Mouse (Mus musculus) MEL (cell line): ENCODE data around the gene Rnf126. TPM values are rescaled to one million over a fixed set of nuclear protein-coding genes. Genes with fewer than 3 reads are reported as not detected.

Experiments used
- DNase-seq: peaks from one replicate; pipeline ENCODE4 v3.0.0; 2011; ENCODE audit warnings: low read depth, low spot score
- H3K27ac ChIP-seq: 2 replicates; pipeline ENCODE4 v1.5.1; 2012; ENCODE audit warnings: low read depth, mild to moderate bottlenecking, control low read depth, low read length, moderate library complexity; ENCODE audit not compliant: control insufficient read depth
- H3K27me3 ChIP-seq, 2 experiments: fragments of 150-350 bp in 1 of 2; sonication (generic) in 1 of 2; 2 replicates each; pipeline ENCODE4 v1.6.1; 2012; ENCODE audit warnings: low read length in 2 of 2, mild to moderate bottlenecking in 2 of 2, improper control_type of control experiment in 1 of 2, moderate library complexity in 1 of 2; ENCODE audit not compliant: insufficient read depth in 2 of 2, control insufficient read depth in 1 of 2
- H3K36me3 ChIP-seq, 2 experiments: 2 replicates each; pipeline ENCODE4 v1.6.1; 2012 to 2014; ENCODE audit warnings: low read length in 2 of 2, improper control_type of control experiment in 1 of 2, inconsistent platforms in 1 of 2, mild to moderate bottlenecking in 1 of 2; ENCODE audit not compliant: insufficient read depth in 2 of 2, control insufficient read depth in 1 of 2
- H3K4me1 ChIP-seq, 2 experiments: fragments of 150-350 bp in 1 of 2; sonication (generic) in 1 of 2; 2 replicates each; pipeline ENCODE4 v1.6.1; 2012; ENCODE audit warnings: low read length in 2 of 2, improper control_type of control experiment in 1 of 2, mild to moderate bottlenecking in 1 of 2; ENCODE audit not compliant: insufficient read depth in 2 of 2, control insufficient read depth in 1 of 2
- H3K4me3 ChIP-seq, 2 experiments: fragments of 150-350 bp in 1 of 2; sonication (generic) in 1 of 2; 2 replicates each; pipeline ENCODE4 v1.5.1; 2012; ENCODE audit warnings: low read depth in 2 of 2, low read length in 2 of 2, mild to moderate bottlenecking in 2 of 2, moderate library complexity in 2 of 2, control low read depth in 1 of 2, improper control_type of control experiment in 1 of 2; ENCODE audit not compliant: control insufficient read depth in 1 of 2, insufficient read depth in 1 of 2
- H3K79me2 ChIP-seq: 2 replicates; pipeline ENCODE4 v1.6.1; 2012; ENCODE audit warnings: mild to moderate bottlenecking, low read length, moderate library complexity; ENCODE audit not compliant: control insufficient read depth, poor library complexity, insufficient read depth
- H3K9ac ChIP-seq: 2 replicates; pipeline ENCODE4 v1.6.1; 2012; ENCODE audit warnings: low read depth, mild to moderate bottlenecking, control low read depth, low read length, moderate library complexity; ENCODE audit not compliant: control insufficient read depth, poor library complexity, severe bottlenecking
- H3K9me3 ChIP-seq: fragments of 150-350 bp; sonication (generic); replicated peaks from 2 replicates; pipeline ENCODE4 v1.6.1; 2012; ENCODE audit warnings: mild to moderate bottlenecking, low read length, improper control_type of control experiment, moderate library complexity; ENCODE audit not compliant: insufficient read depth
- BHLHE40 ChIP-seq: IDR thresholded peaks from 2 replicates; pipeline ENCODE4 v1.6.1; 2012; ENCODE audit warnings: low read depth, mild to moderate bottlenecking, inconsistent platforms, low read length, improper control_type of control experiment, borderline replicate concordance
- CHD1 ChIP-seq: IDR thresholded peaks from 2 replicates; pipeline ENCODE4 v1.6.1; 2012; ENCODE audit warnings: low read depth, mild to moderate bottlenecking, inconsistent platforms, low read length, improper control_type of control experiment
- CHD2 ChIP-seq: IDR thresholded peaks from 2 replicates; pipeline ENCODE4 v1.6.1; 2011; ENCODE audit warnings: low read length, improper control_type of control experiment
- E2F4 ChIP-seq: IDR thresholded peaks from 2 replicates; pipeline ENCODE4 v1.6.1; 2011; ENCODE audit warnings: low read depth, low read length, improper control_type of control experiment, borderline replicate concordance
- ELF1 ChIP-seq: IDR thresholded peaks from 2 replicates; pipeline ENCODE4 v1.6.1; 2014; ENCODE audit warnings: low read depth, mild to moderate bottlenecking, inconsistent platforms, low read length, improper control_type of control experiment, moderate library complexity
- EP300 ChIP-seq, 2 experiments: IDR thresholded peaks; 2 replicates each; pipeline ENCODE4 v1.6.1; 2011; ENCODE audit warnings: improper control_type of control experiment in 2 of 2, low read length in 2 of 2, low read depth in 1 of 2, mild to moderate bottlenecking in 1 of 2
- ETS1 ChIP-seq: IDR thresholded peaks from 2 replicates; pipeline ENCODE4 v1.6.1; 2012; ENCODE audit warnings: low read depth, mild to moderate bottlenecking, inconsistent platforms, low read length, improper control_type of control experiment, moderate library complexity
- GABPA ChIP-seq: IDR thresholded peaks from 2 replicates; pipeline ENCODE4 v1.6.1; 2012; ENCODE audit warnings: low read depth, mild to moderate bottlenecking, inconsistent platforms, low read length, improper control_type of control experiment, moderate library complexity
- GATA1 ChIP-seq: IDR thresholded peaks from 2 replicates; pipeline ENCODE4 v1.6.1; 2011; ENCODE audit warnings: low read depth, low read length, improper control_type of control experiment
- HCFC1 ChIP-seq: IDR thresholded peaks from 2 replicates; pipeline ENCODE4 v1.6.1; 2012; ENCODE audit warnings: low read depth, mild to moderate bottlenecking, inconsistent platforms, low read length, improper control_type of control experiment, moderate library complexity
- JUND ChIP-seq: IDR thresholded peaks from 2 replicates; pipeline ENCODE4 v1.6.1; 2011; ENCODE audit warnings: low read depth, mild to moderate bottlenecking, improper control_type of control experiment, low read length
- KAT2A ChIP-seq: conservative IDR thresholded peaks from 2 replicates; pipeline ENCODE4 v1.6.1; 2012; ENCODE audit warnings: low read depth, low read length, improper control_type of control experiment, inconsistent platforms
- MAFK ChIP-seq: IDR thresholded peaks from 2 replicates; pipeline ENCODE4 v1.6.1; 2011; ENCODE audit warnings: low read depth, mild to moderate bottlenecking, low read length, improper control_type of control experiment, borderline replicate concordance
- MAX ChIP-seq: IDR thresholded peaks from 2 replicates; pipeline ENCODE4 v1.6.1; 2011; ENCODE audit warnings: low read length, improper control_type of control experiment
- MAZ ChIP-seq: IDR thresholded peaks from 2 replicates; pipeline ENCODE4 v1.6.1; 2012; ENCODE audit warnings: low read depth, mild to moderate bottlenecking, inconsistent platforms, low read length, improper control_type of control experiment
- MEF2A ChIP-seq: IDR thresholded peaks from 2 replicates; pipeline ENCODE4 v1.6.1; 2014; ENCODE audit warnings: low read depth, mild to moderate bottlenecking, inconsistent platforms, low read length, improper control_type of control experiment; ENCODE audit not compliant: poor library complexity, insufficient replicate concordance, severe bottlenecking; ENCODE audit errors: extremely low read depth
- MXI1 ChIP-seq: IDR thresholded peaks from 2 replicates; pipeline ENCODE4 v1.6.1; 2011; ENCODE audit warnings: mild to moderate bottlenecking, low read depth, low read length, improper control_type of control experiment
- MYB ChIP-seq: IDR thresholded peaks from 2 replicates; pipeline ENCODE4 v1.6.1; 2011; ENCODE audit warnings: mild to moderate bottlenecking, low read depth, low read length, improper control_type of control experiment
- MYC ChIP-seq: IDR thresholded peaks from 2 replicates; pipeline ENCODE4 v1.6.1; 2011; ENCODE audit warnings: low read depth, mild to moderate bottlenecking, low read length, improper control_type of control experiment, moderate library complexity
- NELFE ChIP-seq: IDR thresholded peaks from 2 replicates; pipeline ENCODE4 v1.6.1; 2011; ENCODE audit warnings: low read depth, low read length, improper control_type of control experiment
- NRF1 ChIP-seq: IDR thresholded peaks from 2 replicates; pipeline ENCODE4 v1.6.1; 2014; ENCODE audit warnings: low read depth, mild to moderate bottlenecking, inconsistent platforms, low read length, improper control_type of control experiment, moderate library complexity; ENCODE audit not compliant: poor library complexity, insufficient read depth, severe bottlenecking
- POLR2A ChIP-seq, 2 experiments: IDR thresholded peaks; 2 replicates each; pipeline ENCODE4 v1.6.1; 2011 to 2012; ENCODE audit warnings: low read length in 2 of 2, mild to moderate bottlenecking in 2 of 2, control low read depth in 1 of 2, improper control_type of control experiment in 1 of 2, low read depth in 1 of 2, moderate library complexity in 1 of 2; ENCODE audit not compliant: control insufficient read depth in 1 of 2, insufficient read depth in 1 of 2, poor library complexity in 1 of 2
- POLR2AphosphoS2 ChIP-seq: IDR thresholded peaks from 2 replicates; pipeline ENCODE4 v1.6.1; 2011; ENCODE audit warnings: low read length, improper control_type of control experiment
- POLR2AphosphoS5 ChIP-seq: IDR thresholded peaks from 2 replicates; pipeline ENCODE4 v1.6.1; 2012; ENCODE audit warnings: low read depth, borderline replicate concordance, mild to moderate bottlenecking, inconsistent platforms, low read length, moderate library complexity, mixed read lengths
- RAD21 ChIP-seq: IDR thresholded peaks from 2 replicates; pipeline ENCODE4 v1.6.1; 2011; ENCODE audit warnings: mild to moderate bottlenecking, low read depth, low read length, improper control_type of control experiment
- RCOR1 ChIP-seq: IDR thresholded peaks from 2 replicates; pipeline ENCODE4 v1.6.1; 2012; ENCODE audit warnings: low read depth, mild to moderate bottlenecking, inconsistent platforms, low read length, improper control_type of control experiment
- SIN3A ChIP-seq: IDR thresholded peaks from 2 replicates; pipeline ENCODE4 v1.6.1; 2012; ENCODE audit warnings: low read length, improper control_type of control experiment, inconsistent platforms
- SMC3 ChIP-seq: IDR thresholded peaks from 2 replicates; pipeline ENCODE4 v1.6.1; 2011; ENCODE audit warnings: low read depth, low read length, improper control_type of control experiment
- TAL1 ChIP-seq: IDR thresholded peaks from 2 replicates; pipeline ENCODE4 v1.6.1; 2012; ENCODE audit warnings: mild to moderate bottlenecking, inconsistent platforms, low read length, moderate library complexity, mixed read lengths
- TBP ChIP-seq: IDR thresholded peaks from 2 replicates; pipeline ENCODE4 v1.8.0; 2011; ENCODE audit warnings: low read depth, low read length, improper control_type of control experiment
- TCF12 ChIP-seq: IDR thresholded peaks from 2 replicates; pipeline ENCODE4 v1.6.1; 2014; ENCODE audit warnings: low read depth, mild to moderate bottlenecking, inconsistent platforms, low read length, improper control_type of control experiment, moderate library complexity
- UBTF ChIP-seq: IDR thresholded peaks from 2 replicates; pipeline ENCODE4 v1.6.1; 2012; ENCODE audit warnings: low read depth, mild to moderate bottlenecking, inconsistent platforms, low read length, improper control_type of control experiment, moderate library complexity, borderline replicate concordance; ENCODE audit not compliant: insufficient read depth
- USF1 ChIP-seq: IDR thresholded peaks from 2 replicates; pipeline ENCODE4 v1.6.1; 2014; ENCODE audit warnings: low read depth, mild to moderate bottlenecking, inconsistent platforms, low read length, improper control_type of control experiment, moderate library complexity
- ZC3H11A ChIP-seq: IDR thresholded peaks from 2 replicates; pipeline ENCODE4 v1.6.1; 2012; ENCODE audit warnings: low read depth, mild to moderate bottlenecking, inconsistent platforms, low read length, improper control_type of control experiment
- ZMIZ1 ChIP-seq: IDR thresholded peaks from 2 replicates; pipeline ENCODE4 v1.6.1; 2012; ENCODE audit warnings: low read depth, mild to moderate bottlenecking, inconsistent platforms, low read length, improper control_type of control experiment, moderate library complexity
- ZNF384 ChIP-seq: IDR thresholded peaks from 2 replicates; pipeline ENCODE4 v1.6.1; 2012; ENCODE audit warnings: low read depth, mild to moderate bottlenecking, inconsistent platforms, low read length, improper control_type of control experiment
- polyA plus RNA-seq, 2 experiments: library from polyadenylated mRNA; stranded (reverse) in 1 of 2; unstranded in 1 of 2; fragments of >175 nt in 1 of 2; fragments of >200 nt in 1 of 2; gene quantifications; 2 replicates each; pipeline versions ENCODE4 v1.2.1 to v1.2.4; 2012; ENCODE audit warnings: low replicate concordance in 2 of 2, low read depth in 1 of 2; ENCODE audit not compliant: insufficient read length in 2 of 2, insufficient read depth in 1 of 2, missing spikeins in 1 of 2
- total RNA-seq: library from RNA; depleted of rRNA; stranded (reverse); fragments of 300-350 nt; gene quantifications from 2 replicates; pipeline ENCODE4 v1.2.3, GENCODE M21; 2012

Gene Rnf126
- total and polyA plus RNA-seq, 3 experiments: 84.8 to 184 (median 174) TPM

GRCm38 (mm10) chr10:79767372-79768244 lies 856 bp upstream of the Rnf126 start:
- Histone ChIP-seq H3K36me3 (peaks cover 0 to 13% of the 10 kb centered on the region in 2 experiments; a peak in 2 of 4 replicates), H3K27ac (peak overlapping the region; percentile 72), H3K4me1 (peaks cover 0 to 19% of the 10 kb centered on the region in 2 experiments; a peak in 3 of 4 replicates), H3K9ac (peak overlapping the region; percentile 75), H3K9me3 (no peaks in the 10 kb centered on the region), H3K27me3 (no peaks in the 10 kb centered on the region), H3K79me2 (peaks cover 43% of the 10 kb centered on the region), H3K4me3 (peak overlapping the region; percentile 66 to 99)
- DNase-seq: peak; percentile 91
- no peak for TF ChIP-seq TBP
- no peak for TF ChIP-seq E2F4
- TF ChIP-seq RAD21: no peak
- no peak for TF ChIP-seq MAX
- no peak for TF ChIP-seq ZC3H11A
- no peak for TF ChIP-seq MAFK
- TF ChIP-seq ELF1: no peak
- no peak for TF ChIP-seq MYB
- TF ChIP-seq HCFC1: no peak
- peak; percentile 19; the same call in 1 of the 2 replicates for TF ChIP-seq NELFE
- no peak for TF ChIP-seq CHD1
- TF ChIP-seq GATA1: no peak
- TF ChIP-seq KAT2A: no peak
- TF ChIP-seq SIN3A: no peak
- no peak for TF ChIP-seq USF1
- TF ChIP-seq MYC: no peak
- no peak for TF ChIP-seq JUND
- TF ChIP-seq EP300 (IDR thresholded peaks at IDR 0.05; ENCODE audit: low read depth in 1 of 2, low read length in 2 of 2): no peak
- TF ChIP-seq TAL1: no peak
- TF ChIP-seq SMC3: no peak
- no peak for TF ChIP-seq POLR2A (IDR thresholded peaks at IDR 0.05; ENCODE audit: control insufficient read depth in 1 of 2, insufficient read depth in 1 of 2, low read depth in 1 of 2, low read length in 2 of 2, poor library complexity in 1 of 2)
- TF ChIP-seq MAZ: 0 out of 2 replicates have a peak, but pooled peaks have one; percentile 19
- TF ChIP-seq ZNF384: peak; percentile 80
- TF ChIP-seq UBTF: no peak
- no peak for TF ChIP-seq MEF2A
- no peak for TF ChIP-seq POLR2AphosphoS5
- TF ChIP-seq GABPA: no peak
- no peak for TF ChIP-seq ZMIZ1
- no peak for TF ChIP-seq CHD2
- TF ChIP-seq POLR2AphosphoS2: no peak
- TF ChIP-seq ETS1: 0 out of 2 replicates have a peak, but pooled peaks have one; percentile 8
- TF ChIP-seq RCOR1: no peak
- TF ChIP-seq TCF12: no peak
- TF ChIP-seq BHLHE40: no peak
- peak; percentile 65 for TF ChIP-seq NRF1
- no peak for TF ChIP-seq MXI1
- TF ChIP-seq, all 39 proteins: peak for 5
